Mouse (Mus musculus) embryonic facial prominence, embryonic 14.5 days (tissue): Measurements from ENCODE around the gene Sh3bp5. TPM values are rescaled to one million over a fixed set of nuclear protein-coding genes. Genes with fewer than 3 reads are reported as not detected.

Source experiments
- ATAC-seq: fragments of 200-750 bp; cut with Nextera tagmentation; 2 replicates; pipeline ENCODE4 v1.8.0; 2017; ENCODE audit warnings: low read depth, moderate number of reproducible peaks, moderate TSS enrichment
- DNase-seq: peaks from one replicate; pipeline ENCODE4 v3.0.0-alpha.2; 2015; ENCODE audit warnings: low spot score
- H3K27ac ChIP-seq: fragments of 300-500 bp; sonication (generic); replicated peaks from 2 replicates; pipeline ENCODE4 v1.5.1; 2014; ENCODE audit warnings: low read depth, mild to moderate bottlenecking, low read length, moderate library complexity
- H3K27me3 ChIP-seq: fragments of 300-500 bp; sonication (generic); replicated peaks from 2 replicates; pipeline ENCODE4 v1.6.1; 2014; ENCODE audit warnings: low read length; ENCODE audit not compliant: control insufficient read depth, insufficient read depth
- H3K36me3 ChIP-seq: fragments of 300-500 bp; sonication (generic); 2 replicates; pipeline ENCODE4 v1.6.1; 2014; ENCODE audit warnings: low read length, mixed read lengths; ENCODE audit not compliant: control insufficient read depth, insufficient read depth
- H3K4me1 ChIP-seq: fragments of 300-500 bp; sonication (generic); 2 replicates; pipeline ENCODE4 v1.6.1; 2014; ENCODE audit warnings: antibody characterized with exemption, low read length; ENCODE audit not compliant: control insufficient read depth, insufficient read depth
- H3K4me2 ChIP-seq: fragments of 300-500 bp; sonication (generic); 2 replicates; pipeline ENCODE4 v1.6.1; 2014; ENCODE audit warnings: low read depth, mild to moderate bottlenecking, low read length, moderate library complexity, mixed read lengths
- H3K4me3 ChIP-seq: fragments of 300-500 bp; sonication (generic); 2 replicates; pipeline ENCODE4 v1.5.1; 2014; ENCODE audit warnings: low read depth, mild to moderate bottlenecking, low read length
- H3K9ac ChIP-seq: fragments of 300-500 bp; sonication (generic); 2 replicates; pipeline ENCODE4 v1.6.1; 2014; ENCODE audit warnings: low read depth, mild to moderate bottlenecking, low read length, moderate library complexity, mixed read lengths
- H3K9me3 ChIP-seq: fragments of 300-500 bp; sonication (generic); 2 replicates; pipeline ENCODE4 v1.6.1; 2016; ENCODE audit warnings: low read length; ENCODE audit not compliant: control insufficient read depth
- WGBS: fragments of 180-500 bp; shearing (Covaris S2); extraction: QIAGEN DNeasy Blood & Tissue Kit; methylation state at CpG from one replicate; pipeline ENCODE4 v1.1.7; 2014; 5-methylcytosine and 5-hydroxymethylcytosine counted together
- polyA plus RNA-seq: library from polyadenylated mRNA; unstranded; fragments of >200 nt; fragmentation: Nextera tagmentation; extraction: Ambion mirVana; gene quantifications from 2 replicates; pipeline ENCODE4 v1.2.1, GENCODE M21; 2014

The Sh3bp5 gene
- polyA plus RNA-seq, 1 experiment from 2014 or later: 19.7 TPM

DNA sequence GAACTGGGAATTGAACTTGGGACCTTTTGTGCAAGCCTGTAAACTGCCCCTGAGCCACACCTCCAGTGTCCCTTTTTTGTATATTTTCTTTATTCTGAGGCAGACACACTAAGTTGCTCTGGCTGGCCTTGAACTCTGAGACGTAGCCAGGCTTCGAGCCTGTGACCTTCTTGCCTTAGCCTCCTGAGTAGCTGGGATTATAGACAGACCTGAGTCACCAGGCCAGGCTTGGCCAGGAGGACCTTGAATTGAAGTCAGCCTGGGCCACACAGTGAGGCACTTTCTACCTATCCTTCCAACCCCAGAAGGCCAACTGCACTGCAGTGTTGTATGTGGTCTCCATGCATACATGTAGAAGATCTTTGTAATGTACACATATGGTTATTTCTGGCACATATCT is 39.5 kb downstream of the Sh3bp5 start:
- ATAC-seq (no peak), DNase-seq (no peak)
- no peaks in the 10 kb centered on the region for H3K9me3 ChIP-seq
- no peak overlapping the region for H3K27ac ChIP-seq
- H3K9ac ChIP-seq: no peak overlapping the region
- no peaks in the 10 kb centered on the region for H3K36me3 ChIP-seq
- 0 out of 2 replicates have a peak, but pooled peaks cover 3% of the 10 kb centered on the region for H3K4me1 ChIP-seq
- H3K27me3 ChIP-seq: no peaks in the 10 kb centered on the region
- WGBS: 92% methylated on average over 2 of the region's 2 CpGs
- no peak overlapping the region for H3K4me3 ChIP-seq
- H3K4me2 ChIP-seq: no peak overlapping the region

- DNase-seq: no peak
- Histone ChIP-seq H3K4me2 (no peak overlapping the region), H3K4me1 (0 out of 2 replicates have a peak, but pooled peaks cover 3% of the 10 kb centered on the region), H3K27me3 (no peaks in the 10 kb centered on the region), H3K9me3 (no peaks in the 10 kb centered on the region), H3K4me3 (no peak overlapping the region), H3K36me3 (no peaks in the 10 kb centered on the region), H3K9ac (no peak overlapping the region), H3K27ac (no peak overlapping the region)
- WGBS: 88% methylated on average over 7 of the region's 7 CpGs
- no peak for ATAC-seq
These were observed 40.2 kb downstream of the Sh3bp5 start for GRCm38 (mm10) chr14:31395629-31396199.

DNA sequence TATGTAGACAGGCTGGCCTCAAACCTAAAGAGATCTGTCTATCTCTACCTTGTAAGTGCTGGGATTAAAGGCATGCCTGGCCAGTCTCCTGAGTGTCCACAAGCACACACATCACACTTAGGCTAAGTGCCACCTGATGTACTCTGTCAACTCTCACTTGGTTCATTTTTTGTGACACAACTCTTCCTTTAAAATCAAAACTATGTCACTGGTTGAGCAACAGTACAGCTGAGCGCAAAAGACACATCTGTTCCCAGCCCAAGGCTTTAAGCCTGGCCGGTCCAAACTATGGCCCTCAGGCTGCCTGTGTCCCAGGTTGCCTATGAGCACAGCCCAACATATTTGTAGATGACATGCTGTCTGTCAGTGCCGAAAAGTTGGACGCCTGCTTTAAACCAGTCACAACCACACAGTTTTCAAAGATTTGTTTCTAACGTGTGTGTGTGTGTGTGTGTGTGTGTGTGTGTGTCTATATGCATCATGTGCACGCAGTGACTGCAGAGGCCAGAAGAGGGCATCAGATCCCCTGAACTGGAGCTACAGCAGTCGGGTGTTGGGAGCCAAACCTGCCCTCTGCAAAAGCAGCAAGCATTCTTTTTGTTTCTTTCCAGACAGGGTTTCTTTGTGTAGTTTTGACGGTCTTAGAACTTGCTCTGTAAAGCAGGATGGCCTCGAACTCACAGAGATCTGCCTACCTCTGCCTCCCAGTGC is 40.9 kb downstream of the Sh3bp5 start:
- 90% methylated on average over 9 of the region's 9 CpGs for WGBS
- ATAC-seq: no peak

DNA sequence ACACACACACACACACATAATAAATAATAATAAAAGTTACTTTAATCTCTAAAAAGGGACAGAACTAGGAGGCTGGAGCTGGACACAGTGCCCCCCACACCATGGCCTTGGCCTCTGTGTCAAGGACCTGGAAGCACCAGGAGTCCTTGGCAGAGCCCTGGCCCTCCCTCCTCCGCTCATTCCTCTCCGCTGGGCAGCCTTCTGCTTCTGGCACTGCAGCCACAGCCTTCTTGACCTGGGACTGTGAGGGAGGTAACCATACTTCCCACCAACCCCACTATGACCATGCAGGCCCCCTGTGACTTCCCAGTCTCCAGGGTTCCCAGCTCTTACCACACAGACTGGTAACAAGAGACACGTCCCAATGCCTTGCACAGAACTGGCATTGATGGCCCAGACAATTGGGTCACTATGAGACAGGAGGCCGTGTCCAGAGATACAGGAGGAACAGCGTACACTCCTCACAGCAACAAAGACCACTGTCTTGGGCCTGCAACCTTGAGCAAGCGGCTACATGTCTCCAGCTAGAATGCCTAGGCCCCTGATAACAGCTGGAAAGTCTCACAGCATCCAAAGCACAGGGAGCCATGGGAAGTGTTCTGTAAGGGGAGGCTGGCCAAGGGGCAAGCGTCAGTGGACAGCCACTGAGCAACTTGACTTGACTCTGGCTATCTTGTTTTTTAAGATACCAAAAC is 41.8 kb downstream of the Sh3bp5 start:
- ATAC-seq (no peak), DNase-seq (no peak)
- H3K4me1 ChIP-seq: peaks cover 4% of the 10 kb centered on the region; the same call in 1 of the 2 replicates
- H3K27ac ChIP-seq: no peak overlapping the region
- no peaks in the 10 kb centered on the region for H3K36me3 ChIP-seq
- no peak overlapping the region for H3K4me2 ChIP-seq
- no peaks in the 10 kb centered on the region for H3K27me3 ChIP-seq
- H3K4me3 ChIP-seq: no peak overlapping the region
- no peaks in the 10 kb centered on the region for H3K9me3 ChIP-seq
- H3K9ac ChIP-seq: no peak overlapping the region
- WGBS: 80% methylated on average over 7 of the region's 7 CpGs

More for the DNA sequence above, 40.9 kb downstream of the Sh3bp5 start:
- H3K9me3 ChIP-seq: no peaks in the 10 kb centered on the region
- no peak overlapping the region for H3K27ac ChIP-seq
- no peak overlapping the region for H3K9ac ChIP-seq
- H3K4me1 ChIP-seq: peaks cover 3% of the 10 kb centered on the region; the same call in 1 of the 2 replicates
- H3K4me3 ChIP-seq: no peak overlapping the region
- no peaks in the 10 kb centered on the region for H3K36me3 ChIP-seq
- H3K27me3 ChIP-seq: no peaks in the 10 kb centered on the region
- no peak for DNase-seq
- no peak overlapping the region for H3K4me2 ChIP-seq

- H3K9me3 ChIP-seq: no peaks in the 10 kb centered on the region
- H3K9ac ChIP-seq: no peak overlapping the region
- no peak overlapping the region for H3K27ac ChIP-seq
- H3K36me3 ChIP-seq: no peaks in the 10 kb centered on the region
- no peaks in the 10 kb centered on the region for H3K27me3 ChIP-seq
- ATAC-seq (no peak), DNase-seq (no peak)
- no peak overlapping the region for H3K4me3 ChIP-seq
- peaks cover 4% of the 10 kb centered on the region for H3K4me1 ChIP-seq
- 83% methylated on average over 3 of the region's 3 CpGs for WGBS
- H3K4me2 ChIP-seq: no peak overlapping the region
These were observed 42.4 kb downstream of the Sh3bp5 start for GRCm38 (mm10) chr14:31393546-31393890.

DNA sequence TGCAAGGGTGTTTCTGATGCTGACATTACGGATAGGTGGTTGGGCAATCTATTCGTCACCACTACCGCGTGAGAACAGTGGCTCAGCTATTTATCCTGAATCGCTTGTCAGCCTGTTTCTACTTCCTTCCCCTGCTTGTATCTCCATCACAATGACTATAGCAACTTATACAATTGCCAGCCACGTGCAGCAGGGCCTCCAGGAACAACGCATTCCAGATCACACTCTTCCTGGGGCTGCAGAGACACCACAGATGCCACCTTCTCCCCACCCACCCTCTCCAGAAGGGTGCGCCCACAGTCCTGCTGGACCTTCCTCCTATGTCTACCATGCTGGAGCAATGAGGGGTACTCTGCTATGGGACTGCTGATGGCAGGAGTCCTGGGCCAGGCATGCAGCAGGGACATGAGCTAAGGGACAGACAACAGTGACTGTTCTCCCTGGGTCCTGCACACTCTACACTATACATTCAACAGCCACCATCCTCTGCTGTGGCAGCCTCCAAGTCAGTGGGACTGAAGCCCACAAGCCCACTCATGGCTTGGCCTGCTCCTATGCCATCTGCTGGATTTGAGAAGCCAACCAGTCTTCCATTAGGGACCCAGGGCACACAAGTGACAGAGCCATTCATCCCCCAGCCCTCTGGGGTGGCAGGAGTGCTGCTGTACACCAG is 42.9 kb downstream of the Sh3bp5 start:
- H3K9me3 ChIP-seq: no peaks in the 10 kb centered on the region
- H3K27me3 ChIP-seq: no peaks in the 10 kb centered on the region
- no peak overlapping the region for H3K4me3 ChIP-seq
- peaks cover 9% of the 10 kb centered on the region for H3K4me1 ChIP-seq
- DNase-seq: no peak
- no peaks in the 10 kb centered on the region for H3K36me3 ChIP-seq
- ATAC-seq: no peak
- 78% methylated on average over 8 of the region's 8 CpGs for WGBS
- no peak overlapping the region for H3K27ac ChIP-seq
- no peak overlapping the region for H3K4me2 ChIP-seq
- no peak overlapping the region for H3K9ac ChIP-seq

DNA sequence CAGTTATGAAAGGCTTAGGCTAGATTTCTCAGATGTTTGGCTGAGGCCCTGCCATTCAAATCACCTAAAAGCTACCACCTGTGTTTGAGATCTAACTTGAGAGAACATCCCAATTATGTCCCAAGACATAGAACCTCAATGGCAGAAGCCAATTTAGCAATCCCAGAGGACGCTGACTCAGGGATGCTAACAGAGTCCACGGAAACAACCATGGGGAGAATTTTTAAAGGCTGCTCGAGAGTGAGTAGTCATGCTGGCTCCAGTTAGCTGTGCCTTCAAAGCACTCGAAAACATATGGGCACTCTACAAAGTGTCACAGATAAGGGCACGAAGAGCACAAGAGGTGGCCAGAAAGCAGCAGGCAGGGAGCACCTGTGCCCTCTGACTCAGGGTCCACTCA is 43.6 kb downstream of the Sh3bp5 start:
- Histone ChIP-seq H3K9ac (no peak overlapping the region), H3K36me3 (no peaks in the 10 kb centered on the region), H3K27ac (no peak overlapping the region), H3K9me3 (no peaks in the 10 kb centered on the region), H3K4me1 (peaks cover 13% of the 10 kb centered on the region), H3K4me3 (no peak overlapping the region), H3K4me2 (no peak overlapping the region), H3K27me3 (no peaks in the 10 kb centered on the region)
- WGBS: 70% methylated on average over 5 of the region's 5 CpGs
- DNase-seq (no peak), ATAC-seq (no peak)

DNA sequence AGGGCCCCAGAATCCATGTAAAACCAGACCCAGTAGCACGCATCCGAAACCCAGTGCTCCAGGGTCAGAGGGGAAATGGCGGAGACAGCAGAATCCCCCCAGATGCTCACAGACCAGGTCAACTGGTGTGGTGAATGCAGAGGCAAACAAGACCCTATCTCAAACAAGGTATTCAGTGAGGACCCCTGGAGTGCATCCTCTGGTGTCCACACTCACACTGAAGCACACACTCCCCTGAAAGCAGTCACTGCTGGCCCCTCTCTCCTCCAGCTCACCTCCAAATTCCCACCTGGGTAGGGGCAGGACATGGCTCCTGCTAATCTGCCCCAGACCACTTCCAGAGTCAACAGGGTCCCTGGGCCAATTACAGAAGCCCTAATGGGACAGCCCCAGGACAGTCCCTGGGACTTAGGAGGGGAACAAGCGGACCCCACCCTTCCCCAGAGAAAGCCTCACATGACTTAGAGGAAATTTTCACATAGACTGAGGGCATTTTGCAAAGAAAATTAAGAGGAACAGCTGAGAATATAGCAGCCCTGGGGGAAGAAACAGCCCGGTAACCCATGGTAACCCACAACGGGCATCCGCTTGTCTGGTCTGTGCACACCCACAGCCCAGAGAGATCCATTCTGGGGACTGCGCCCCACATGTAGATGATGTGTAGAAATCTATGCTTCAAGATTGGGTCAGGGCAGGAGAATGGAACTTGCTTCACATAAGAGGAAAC is 46.3 kb downstream of the Sh3bp5 start:
- no peaks in the 10 kb centered on the region for H3K27me3 ChIP-seq
- peaks cover 15% of the 10 kb centered on the region for H3K4me1 ChIP-seq
- H3K9me3 ChIP-seq: no peaks in the 10 kb centered on the region
- no peak overlapping the region for H3K4me2 ChIP-seq
- no peak for DNase-seq
- 91% methylated on average over 8 of the region's 8 CpGs for WGBS
- no peak for ATAC-seq
- H3K36me3 ChIP-seq: no peaks in the 10 kb centered on the region
- no peak overlapping the region for H3K9ac ChIP-seq
- no peak overlapping the region for H3K4me3 ChIP-seq
- no peak overlapping the region for H3K27ac ChIP-seq
